Mouse (Mus musculus) spleen, postnatal 36 days (tissue): ENCODE results near the gene Whrn.

Experiments
- DNase-seq, 2 experiments: peaks; one replicate each; pipeline ENCODE4 v3.0.0; 2022; ENCODE audit warnings: low spot score in 2 of 2, mixed read lengths in 1 of 2

Gene Whrn

GRCm38 (mm10) chr4:63385253-63385652, 110.5 kb downstream of the Whrn start:
- DNase-seq: no peak

DNA sequence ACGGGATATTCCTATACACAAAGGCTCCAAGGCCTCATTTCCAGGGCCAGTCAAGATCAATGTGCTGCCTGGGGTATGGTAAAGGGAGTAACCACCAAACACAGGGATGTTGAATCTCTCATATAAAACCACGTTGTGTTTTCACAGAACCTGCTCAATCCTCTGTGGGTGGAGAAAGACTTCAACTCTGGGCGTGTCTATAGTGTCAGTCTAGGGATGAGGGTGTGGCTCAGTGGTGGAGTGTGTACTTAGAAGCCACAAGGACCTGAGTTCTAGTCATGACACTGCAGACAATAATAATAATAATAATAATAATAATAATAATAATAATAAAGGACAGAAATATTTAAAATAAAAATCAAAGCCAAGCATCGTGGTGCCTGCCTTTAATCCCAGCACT, 111.5 kb downstream of the Whrn start:
- DNase-seq: no peak

GRCm38 (mm10) chr4:63383474-63383873, 112.3 kb downstream of the Whrn start:
- DNase-seq: no peak

DNA sequence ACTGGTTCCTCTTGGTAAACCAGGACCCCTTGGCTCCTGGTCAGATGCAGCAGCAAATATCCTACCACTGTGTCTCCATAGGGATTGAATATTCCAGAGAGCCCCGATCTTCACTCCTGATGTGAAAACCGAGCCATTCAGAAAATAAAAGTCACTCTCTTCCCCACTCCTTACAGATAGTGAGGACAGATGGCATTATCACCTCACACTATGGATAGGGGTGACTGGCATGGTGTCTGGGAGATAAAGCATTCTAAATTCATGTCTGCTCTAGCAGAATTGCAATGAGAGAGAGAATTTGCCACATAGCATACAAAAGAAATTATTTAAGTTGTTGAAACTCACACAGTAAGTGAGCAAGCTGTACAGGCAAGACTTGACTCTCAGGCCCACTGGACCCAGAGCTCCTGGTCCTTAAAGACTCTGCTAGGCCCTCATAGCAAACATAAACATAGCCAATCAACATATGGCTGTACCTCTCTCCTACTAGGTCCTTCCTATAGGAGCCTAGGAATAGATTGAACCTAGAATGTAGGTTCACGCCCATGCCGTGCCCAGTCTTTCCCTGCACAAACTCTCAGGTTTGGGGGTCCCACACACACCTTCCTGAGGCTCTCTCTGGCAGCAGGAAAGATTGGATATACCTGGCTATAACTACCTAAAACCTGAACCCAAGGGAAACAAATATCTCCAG, 113.0 kb downstream of the Whrn start:
- DNase-seq: no peak

GRCm38 (mm10) chr4:63377483-63377882, 118.3 kb downstream of the Whrn start:
- no peak for DNase-seq

- no peak for DNase-seq
Observed at GRCm38 (mm10) chr4:63375367-63375766, 120.4 kb downstream of the Whrn start.

GRCm38 (mm10) chr4:63374331-63374730, 121.5 kb downstream of the Whrn start:
- peak; percentile 60 to 75 for DNase-seq

DNA sequence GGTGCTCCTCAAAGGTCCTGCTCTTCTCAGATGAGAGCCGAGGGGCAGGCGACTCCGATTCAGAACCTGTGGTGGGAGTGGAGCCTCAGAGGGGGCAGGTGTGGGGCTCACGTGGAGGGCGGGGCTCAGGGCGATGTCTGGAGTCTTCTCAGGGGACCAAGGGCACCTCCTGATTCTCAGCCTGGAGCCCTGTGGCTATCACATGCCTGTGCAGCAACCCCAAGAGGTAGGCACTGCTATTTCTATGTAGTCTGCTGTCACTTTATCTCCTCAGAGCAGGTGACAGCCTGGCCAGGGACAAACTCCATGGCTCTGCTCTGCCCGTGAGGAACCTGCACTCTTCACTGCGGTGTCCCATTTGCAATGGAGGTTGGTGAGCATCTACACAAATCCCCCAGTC, 122.4 kb downstream of the Whrn start:
- peak in 1 of 2 experiments; percentile 34 for DNase-seq

GRCm38 (mm10) chr4:63371890-63372289, 123.9 kb downstream of the Whrn start:
- peak; percentile 68 to 72 for DNase-seq

- DNase-seq: no peak
Observed at GRCm38 (mm10) chr4:63370897-63371296, 124.9 kb downstream of the Whrn start.

DNA sequence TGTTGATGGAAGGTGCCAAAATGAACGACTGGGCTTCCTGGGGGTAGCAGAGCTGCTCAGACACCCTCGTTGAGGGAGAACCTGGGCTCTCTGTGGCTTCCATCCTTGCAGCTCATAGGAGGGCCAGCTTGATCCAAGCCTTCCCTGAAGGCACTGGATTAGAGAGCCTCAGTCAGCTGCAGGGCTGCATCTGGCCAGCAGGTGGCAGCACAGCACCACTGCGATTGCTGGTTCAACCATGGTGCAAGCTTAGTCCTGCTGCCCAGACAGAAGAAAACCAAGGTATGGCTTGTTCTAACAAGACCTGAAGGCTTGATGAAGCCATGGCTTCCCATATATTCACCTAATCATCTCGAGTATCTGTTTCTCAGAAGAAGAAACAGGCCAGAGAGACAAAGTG, 127.2 kb downstream of the Whrn start:
- DNase-seq: peak; percentile 75 to 77
